Mouse (Mus musculus) natural killer cell, adult 2 months (primary cell): ENCODE measurements around the gene Gm8094.
"Not testable (repeated sequence)": the region's sequence is repeated elsewhere in the genome, so short reads cannot be mapped to it uniquely, and the experiment has no call there.

Source experiments
- DNase-seq, 2 experiments: peaks; one replicate each; pipeline ENCODE4 v3.0.0; 2022; ENCODE audit warnings: low spot score in 2 of 2

The Gm8094 gene

DNA sequence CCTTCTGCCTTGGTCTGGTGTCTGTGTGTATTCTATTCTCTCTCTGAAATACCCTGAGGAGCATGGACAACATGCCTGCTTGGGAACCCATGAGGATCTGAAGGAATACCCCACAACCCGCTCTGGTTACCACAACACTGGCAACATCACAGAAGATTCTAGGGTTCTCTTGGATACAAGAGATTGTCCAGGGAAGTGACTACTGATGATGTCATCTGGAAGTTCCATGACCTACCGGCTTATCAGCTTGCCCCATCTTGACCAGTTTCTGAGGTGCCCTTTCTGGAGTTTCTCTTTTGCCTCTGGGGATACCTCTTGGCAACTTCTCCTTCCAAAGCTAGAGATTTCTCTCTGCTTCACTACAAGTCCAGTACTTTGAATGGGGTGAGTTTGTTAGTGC is at the start of gene Gm8094:
Gene Gm8094 (minus strand): TSS at position 101 of the 400 bp plus-strand sequence.
- not testable (repeated sequence) for DNase-seq

DNA sequence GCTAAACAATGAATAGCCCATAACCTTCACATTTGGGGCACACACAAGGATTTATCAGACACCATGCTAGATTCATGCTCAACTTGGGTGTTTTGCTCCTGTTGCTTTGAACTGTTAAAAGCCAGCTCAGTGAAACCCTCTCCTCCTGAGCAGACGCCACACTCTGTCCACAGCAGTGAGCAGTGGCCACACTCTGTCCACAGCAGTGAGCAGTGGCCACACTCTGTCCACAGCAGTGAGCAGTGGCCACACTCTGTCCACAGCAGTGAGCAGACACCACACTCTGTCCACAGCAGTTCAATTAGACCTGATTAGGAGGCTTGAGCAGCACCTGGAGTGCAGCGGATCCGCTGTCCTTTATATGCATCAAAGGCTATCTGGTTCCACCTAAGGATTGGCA is 43.2 kb upstream of the Gm8094 start:
- DNase-seq, result not testable (repeated sequence)

- not testable (repeated sequence) for DNase-seq
Measured at GRCm38 (mm10) chr14:43100301-43100700, 23.9 kb upstream of the Gm8094 start, which contains the start of gene Gm8104. Gene Gm8104 (plus strand): TSS chr14:43100601.

DNA sequence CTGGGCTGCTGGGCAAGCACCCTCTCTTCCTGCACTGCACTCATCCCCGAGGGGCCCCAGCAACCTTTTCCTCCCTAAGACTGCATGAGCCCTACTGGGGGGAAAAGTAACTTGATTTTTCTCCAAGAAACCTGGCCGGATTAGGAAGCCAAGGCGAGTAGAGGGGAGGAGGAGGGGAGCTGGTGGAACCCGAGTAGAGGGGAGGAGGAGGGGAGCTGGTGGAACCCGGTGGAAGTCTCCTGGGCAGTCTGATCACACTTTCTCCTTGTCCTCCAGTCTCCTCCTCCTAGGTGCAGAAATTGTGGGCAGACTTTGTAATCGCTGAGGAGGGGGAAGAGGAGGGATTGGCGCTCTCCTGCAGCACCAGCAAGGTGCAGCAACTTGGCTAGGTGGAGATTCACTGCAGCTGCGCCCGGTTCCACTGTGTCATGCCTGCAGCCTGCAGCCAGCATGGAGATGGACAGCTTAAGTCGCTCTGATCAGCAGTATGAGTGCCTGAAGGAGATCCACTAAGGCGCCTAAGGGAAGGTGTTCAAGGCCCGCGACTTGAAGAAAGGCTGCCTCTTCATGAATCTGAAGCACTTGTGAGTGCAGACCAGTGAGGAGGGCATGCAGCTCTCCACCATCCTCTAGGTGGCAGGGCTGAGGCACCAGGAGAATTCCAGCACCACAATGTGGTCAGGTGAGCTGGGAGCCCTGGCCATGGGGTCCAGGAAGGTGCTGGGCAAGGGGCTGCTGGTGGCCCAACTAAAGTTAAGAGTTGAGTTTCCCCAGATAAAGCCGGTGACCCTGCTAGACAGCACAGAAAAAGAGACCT is 12.9 kb upstream of the Gm8094 start:
- not testable (repeated sequence) for DNase-seq

DNA sequence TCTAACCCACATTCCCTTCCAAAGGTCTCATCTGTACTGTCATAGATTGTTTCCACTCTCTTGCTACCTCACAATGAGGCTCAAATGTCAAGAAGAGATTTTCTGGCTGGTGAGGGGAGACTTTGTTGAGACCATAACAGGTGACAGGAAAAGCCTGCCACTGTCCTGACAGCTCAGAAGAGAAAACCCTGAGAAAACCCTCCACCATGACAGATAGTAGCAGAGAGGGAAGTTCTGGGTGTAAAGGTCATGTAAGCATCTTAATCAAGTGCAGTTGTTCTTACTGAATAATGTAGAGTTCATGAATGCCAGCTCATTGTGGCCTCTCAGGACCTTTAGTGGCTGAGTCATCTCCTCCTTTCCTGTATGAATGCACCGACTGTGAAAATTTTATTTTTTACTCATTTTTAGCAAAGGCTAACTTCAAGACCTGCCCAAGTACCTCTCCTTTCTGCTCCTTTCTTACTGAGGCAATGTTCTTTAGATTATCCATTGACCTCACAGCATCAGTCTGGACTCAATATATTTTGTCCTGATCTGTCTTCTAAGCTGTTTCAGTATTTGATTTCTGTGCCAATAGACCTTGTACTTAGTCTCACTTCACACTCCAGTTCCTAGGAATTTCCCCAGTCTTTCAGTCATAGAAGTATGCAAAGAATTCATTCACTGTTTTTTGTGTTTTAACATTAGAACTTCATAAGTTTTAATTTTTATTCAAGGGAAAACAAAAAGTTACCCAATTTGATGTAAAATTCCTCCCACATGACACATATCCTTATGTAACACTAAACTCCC is 8.7 kb upstream of the Gm8094 start:
- DNase-seq, result not testable (repeated sequence)

- DNase-seq, result not testable (repeated sequence)
Measured at GRCm38 (mm10) chr14:43060179-43060578, 16.3 kb downstream of the Gm8094 start.

GRCm38 (mm10) chr14:43058063-43058462 is 18.4 kb downstream of the Gm8094 start:
- DNase-seq, result not testable (repeated sequence)
